Mouse (Mus musculus) limb, embryonic 14.5 days (tissue): Measurements from ENCODE around the gene Fyttd1. TPM values are rescaled to one million over a fixed set of nuclear protein-coding genes. Genes with fewer than 3 reads are reported as not detected.

Source experiments
- ATAC-seq: fragments of 200-750 bp; cut with Nextera tagmentation; 2 replicates; pipeline ENCODE4 v1.8.0; 2017; ENCODE audit warnings: low read depth, moderate number of reproducible peaks, moderate TSS enrichment; ENCODE audit not compliant: low FRiP score
- DNase-seq: peaks from one replicate; pipeline ENCODE4 v3.0.0-alpha.2; 2015; ENCODE audit warnings: low spot score
- H3K27ac ChIP-seq: fragments of 300-500 bp; sonication (generic); replicated peaks from 2 replicates; pipeline ENCODE4 v1.5.1; 2014; ENCODE audit warnings: low read depth, mild to moderate bottlenecking, low read length, moderate library complexity, mixed read lengths
- H3K27me3 ChIP-seq: fragments of 300-500 bp; sonication (generic); 2 replicates; pipeline ENCODE4 v1.6.1; 2014; ENCODE audit warnings: low read length, mixed read lengths; ENCODE audit not compliant: control insufficient read depth, insufficient read depth
- H3K36me3 ChIP-seq: fragments of 300-500 bp; sonication (generic); 2 replicates; pipeline ENCODE4 v1.6.1; 2014; ENCODE audit warnings: mild to moderate bottlenecking, low read length, moderate library complexity, mixed read lengths; ENCODE audit not compliant: control insufficient read depth, insufficient read depth
- H3K4me1 ChIP-seq: fragments of 300-500 bp; sonication (generic); 2 replicates; pipeline ENCODE4 v1.6.1; 2014; ENCODE audit warnings: antibody characterized with exemption, low read length, mixed read lengths; ENCODE audit not compliant: control insufficient read depth, insufficient read depth
- H3K4me2 ChIP-seq: fragments of 300-500 bp; sonication (generic); replicated peaks from 2 replicates; pipeline ENCODE4 v1.6.1; 2014; ENCODE audit warnings: low read depth, mild to moderate bottlenecking, low read length, moderate library complexity; ENCODE audit not compliant: severe bottlenecking
- H3K4me3 ChIP-seq: fragments of 300-500 bp; sonication (generic); replicated peaks from 2 replicates; pipeline ENCODE4 v1.5.1; 2014; ENCODE audit warnings: low read length
- H3K9ac ChIP-seq: fragments of 300-500 bp; sonication (generic); 2 replicates; pipeline ENCODE4 v1.6.1; 2014; ENCODE audit warnings: mild to moderate bottlenecking, low read depth, low read length, moderate library complexity; ENCODE audit not compliant: severe bottlenecking
- H3K9me3 ChIP-seq: fragments of 300-500 bp; sonication (generic); 2 replicates; pipeline ENCODE4 v1.6.1; 2016; ENCODE audit warnings: low read length; ENCODE audit not compliant: control insufficient read depth
- POLR2A ChIP-seq: fragments of 200-500 bp; IDR thresholded peaks from 2 replicates; pipeline ENCODE4 v1.8.0; 2012; ENCODE audit warnings: inconsistent platforms, mild to moderate bottlenecking, moderate library complexity, borderline replicate concordance; ENCODE audit not compliant: insufficient read depth, insufficient read length; ENCODE audit errors: extremely low read depth
- WGBS: fragments of 180-500 bp; shearing (Covaris S2); extraction: QIAGEN DNeasy Blood & Tissue Kit; methylation state at CpG from one replicate; pipeline ENCODE4 v1.1.7; 2014; 5-methylcytosine and 5-hydroxymethylcytosine counted together
- polyA plus RNA-seq, 2 experiments: library from polyadenylated mRNA; depleted of rRNA in 1 of 2; stranded (reverse) in 1 of 2; unstranded in 1 of 2; fragments of >200 nt; fragmentation: Nextera tagmentation in 1 of 2; extraction: Ambion mirVana in 1 of 2; gene quantifications; 2 replicates each; pipeline versions ENCODE4 v1.2.1 to v1.2.3; 2012 to 2014

Gene Fyttd1
- polyA plus RNA-seq, 2 experiments, result 47.2 to 113 TPM

GRCm38 (mm10) chr16:32861813-32862385, 15.4 kb upstream of the Fyttd1 start:
- Histone ChIP-seq H3K4me1 (peaks cover 1% of the 10 kb centered on the region; the same call in 1 of the 2 replicates), H3K27me3 (no peaks in the 10 kb centered on the region), H3K27ac (no peak overlapping the region), H3K4me2 (no peak overlapping the region), H3K36me3 (no peaks in the 10 kb centered on the region; the same call in none of the 2 replicates), H3K9ac (no peak overlapping the region), H3K4me3 (no peak overlapping the region), H3K9me3 (no peaks in the 10 kb centered on the region)
- ATAC-seq (no peak), DNase-seq (no peak)
- 88% methylated on average over 3 of the region's 3 CpGs for WGBS
- TF ChIP-seq POLR2A, result no peak

- ATAC-seq (no peak), DNase-seq (no peak)
- no peaks in the 10 kb centered on the region for H3K9me3 ChIP-seq
- no peak overlapping the region for H3K27ac ChIP-seq
- no peaks in the 10 kb centered on the region for H3K27me3 ChIP-seq
- TF ChIP-seq POLR2A, result no peak
- WGBS, result 90% methylated on average over 4 of the region's 4 CpGs
- no peak overlapping the region for H3K4me3 ChIP-seq
- H3K4me1 ChIP-seq, result peaks cover 15% of the 10 kb centered on the region
- no peaks in the 10 kb centered on the region; the same call in none of the 2 replicates for H3K36me3 ChIP-seq
- no peak overlapping the region for H3K4me2 ChIP-seq
- no peak overlapping the region for H3K9ac ChIP-seq
Observed at GRCm38 (mm10) chr16:32865401-32865800, 11.9 kb upstream of the Fyttd1 start.

- H3K9me3 ChIP-seq, result no peaks in the 10 kb centered on the region
- DNase-seq (no peak), ATAC-seq (no peak)
- H3K27me3 ChIP-seq, result no peaks in the 10 kb centered on the region
- H3K4me1 ChIP-seq, result peaks cover 15% of the 10 kb centered on the region
- no peak overlapping the region; the same call in 1 of the 2 replicates for H3K4me3 ChIP-seq
- H3K27ac ChIP-seq, result no peak overlapping the region
- H3K36me3 ChIP-seq, result no peaks in the 10 kb centered on the region; the same call in none of the 2 replicates
- peak overlapping the region; percentile 92; the same call in 1 of the 2 replicates for H3K4me2 ChIP-seq
- WGBS, result 83% methylated on average over 5 of the region's 5 CpGs
- no peak for TF ChIP-seq POLR2A
- no peak overlapping the region for H3K9ac ChIP-seq
Observed at GRCm38 (mm10) chr16:32866713-32867112, 10.6 kb upstream of the Fyttd1 start.

- peak; percentile 90 for DNase-seq
- ATAC-seq, result peak; percentile 99
- Histone ChIP-seq H3K27me3 (no peaks in the 10 kb centered on the region), H3K4me2 (peak overlapping the region; percentile 92), H3K9ac (peak overlapping the region; percentile 74), H3K27ac (peak overlapping the region; percentile 52; the same call in 1 of the 2 replicates), H3K4me1 (peaks cover 15% of the 10 kb centered on the region), H3K36me3 (no peaks in the 10 kb centered on the region; the same call in none of the 2 replicates), H3K4me3 (peak overlapping the region; percentile 88), H3K9me3 (no peaks in the 10 kb centered on the region)
- TF ChIP-seq POLR2A, result no peak
- WGBS, result under 1% methylated on average over 35 of the region's 35 CpGs
Observed at GRCm38 (mm10) chr16:32867919-32868552, 9.3 kb upstream of the Fyttd1 start.

GRCm38 (mm10) chr16:32870231-32870630, 7.1 kb upstream of the Fyttd1 start:
- Histone ChIP-seq H3K4me1 (peaks cover 15% of the 10 kb centered on the region), H3K4me2 (no peak overlapping the region), H3K27me3 (no peaks in the 10 kb centered on the region), H3K9me3 (no peaks in the 10 kb centered on the region), H3K9ac (no peak overlapping the region), H3K27ac (no peak overlapping the region), H3K4me3 (no peak overlapping the region), H3K36me3 (no peaks in the 10 kb centered on the region)
- ATAC-seq, result no peak
- TF ChIP-seq POLR2A, result no peak
- DNase-seq, result no peak
- WGBS, result 67% methylated on average over 5 of the region's 5 CpGs
